Mouse (Mus musculus) forebrain, embryonic 10.5 days (tissue): Measurements from ENCODE around the gene Tnni3k. TPM values are rescaled to one million over a fixed set of nuclear protein-coding genes. Genes with fewer than 3 reads are reported as not detected.

Experiments used
- DNase-seq: peaks from one replicate; pipeline ENCODE4 v3.0.0-alpha.2; 2017; ENCODE audit warnings: low spot score; ENCODE audit errors: extremely low spot score
- H3K27ac ChIP-seq: fragments of 300-500 bp; sonication (generic); 2 replicates; pipeline ENCODE4 v1.5.1; 2016; ENCODE audit warnings: mild to moderate bottlenecking
- H3K27me3 ChIP-seq: fragments of 300-500 bp; sonication (generic); 2 replicates; pipeline ENCODE4 v1.6.1; 2016; ENCODE audit warnings: mild to moderate bottlenecking; ENCODE audit not compliant: poor library complexity, severe bottlenecking
- H3K36me3 ChIP-seq: fragments of 300-500 bp; sonication (generic); replicated peaks from 2 replicates; pipeline ENCODE4 v1.6.1; 2016; ENCODE audit warnings: mild to moderate bottlenecking, moderate library complexity
- H3K4me1 ChIP-seq: fragments of 300-500 bp; sonication (generic); 2 replicates; pipeline ENCODE4 v1.6.1; 2016
- H3K4me3 ChIP-seq: fragments of 300-500 bp; sonication (generic); 2 replicates; pipeline ENCODE4 v1.5.1; 2016; ENCODE audit warnings: mild to moderate bottlenecking, moderate library complexity
- H3K9me3 ChIP-seq: fragments of 300-500 bp; sonication (generic); 2 replicates; pipeline ENCODE4 v1.6.1; 2016; ENCODE audit warnings: mild to moderate bottlenecking, moderate library complexity
- WGBS: fragments of 180-500 bp; shearing (Covaris S2); methylation state at CpG from one replicate; pipeline ENCODE4 v1.1.7; 2016; 5-methylcytosine and 5-hydroxymethylcytosine counted together
- polyA plus RNA-seq: library from polyadenylated mRNA; unstranded; fragments of >200 nt; fragmentation: Nextera tagmentation; extraction: Ambion mirVana; gene quantifications from 2 replicates; pipeline ENCODE4 v1.2.1, GENCODE M21; 2016

Gene Tnni3k
- polyA plus RNA-seq, 1 experiment from 2014 or later = not detected

DNA sequence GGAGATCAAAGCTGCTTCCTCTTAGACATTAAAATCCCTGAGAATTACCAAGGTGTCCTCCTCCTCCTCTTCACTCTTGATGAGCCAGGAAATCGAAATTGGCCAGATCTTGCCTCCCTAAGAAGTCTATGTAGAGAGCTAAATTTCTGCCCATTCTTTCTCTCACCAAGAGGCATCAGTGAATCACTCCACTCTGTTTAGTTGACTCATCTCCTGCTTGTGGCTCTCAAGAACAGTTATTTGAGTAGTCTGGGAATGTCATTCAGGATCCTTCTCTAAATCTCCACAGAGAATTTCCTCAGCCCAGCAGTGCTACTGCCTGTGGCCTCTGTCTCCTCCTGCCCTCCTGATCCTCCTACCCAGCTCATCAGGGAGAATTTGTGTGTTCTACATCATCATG, 139.6 kb downstream of the Tnni3k start:
- no peaks in the 10 kb centered on the region for H3K27me3 ChIP-seq
- H3K27ac ChIP-seq = no peak overlapping the region
- no peak overlapping the region for H3K4me3 ChIP-seq
- H3K9me3 ChIP-seq = no peaks in the 10 kb centered on the region
- H3K4me1 ChIP-seq = no peaks in the 10 kb centered on the region
- H3K36me3 ChIP-seq = no peaks in the 10 kb centered on the region
- WGBS = 82% methylated on average over 1 of the region's 1 CpGs
- no peak for DNase-seq

DNA sequence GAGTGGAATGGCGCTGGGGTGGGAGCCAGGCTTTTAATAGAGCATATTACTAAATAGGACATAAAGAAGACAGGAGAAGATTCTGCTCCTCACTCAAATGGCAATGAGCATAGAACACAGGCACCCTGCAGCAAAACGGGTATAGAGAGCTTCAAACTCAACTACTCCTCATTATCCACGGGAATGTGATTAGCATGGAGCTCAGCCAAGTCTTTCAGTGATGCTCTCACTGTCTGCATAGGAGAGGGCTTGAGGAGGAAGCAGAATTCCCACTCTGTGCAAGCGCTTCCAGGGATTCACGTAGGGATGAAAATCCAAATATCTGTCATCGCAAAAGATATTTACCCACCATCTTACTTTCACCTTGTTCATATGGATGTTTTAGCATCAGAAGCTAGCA, 141.6 kb downstream of the Tnni3k start:
- Histone ChIP-seq H3K36me3 (no peaks in the 10 kb centered on the region), H3K27ac (no peak overlapping the region), H3K27me3 (no peaks in the 10 kb centered on the region), H3K9me3 (no peaks in the 10 kb centered on the region), H3K4me1 (no peaks in the 10 kb centered on the region), H3K4me3 (no peak overlapping the region)
- WGBS = 73% methylated on average over 6 of the region's 6 CpGs
- no peak for DNase-seq

- Histone ChIP-seq H3K4me1 (0 out of 2 replicates have a peak, but pooled peaks cover 3% of the 10 kb centered on the region), H3K4me3 (no peak overlapping the region), H3K9me3 (no peaks in the 10 kb centered on the region), H3K27ac (no peak overlapping the region), H3K36me3 (no peaks in the 10 kb centered on the region), H3K27me3 (no peaks in the 10 kb centered on the region)
- no peak for DNase-seq
- 68% methylated on average over 7 of the region's 7 CpGs for WGBS
Observed at GRCm38 (mm10) chr3:154896737-154897136, 158.5 kb downstream of the Tnni3k start.

DNA sequence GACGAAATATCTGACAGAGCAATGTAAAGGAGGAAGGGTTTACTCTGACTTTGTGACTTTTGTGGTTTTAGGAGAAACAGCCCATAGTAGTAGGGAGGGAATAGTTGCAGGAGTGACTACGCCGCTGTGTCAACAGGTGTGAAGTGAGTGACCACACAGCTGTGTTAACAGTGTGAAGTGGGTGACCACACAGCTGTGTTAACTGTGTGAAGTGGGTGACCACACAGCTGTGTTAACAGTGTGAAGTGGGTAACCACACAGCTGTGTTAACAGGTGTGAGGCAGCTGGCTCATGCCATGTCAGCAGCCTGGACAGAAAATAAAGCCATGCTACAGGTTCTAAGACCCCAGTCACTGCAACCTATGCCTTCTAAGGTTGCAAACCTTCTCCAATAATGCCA, 162.0 kb downstream of the Tnni3k start:
- no peak overlapping the region for H3K4me3 ChIP-seq
- H3K27ac ChIP-seq = no peak overlapping the region
- WGBS = 89% methylated on average over 3 of the region's 3 CpGs
- 0 out of 2 replicates have a peak, but pooled peaks cover 3% of the 10 kb centered on the region for H3K4me1 ChIP-seq
- no peaks in the 10 kb centered on the region for H3K27me3 ChIP-seq
- DNase-seq = no peak
- H3K36me3 ChIP-seq = no peaks in the 10 kb centered on the region
- no peaks in the 10 kb centered on the region for H3K9me3 ChIP-seq

- H3K27ac ChIP-seq = no peak overlapping the region
- H3K36me3 ChIP-seq = no peaks in the 10 kb centered on the region
- no peaks in the 10 kb centered on the region for H3K27me3 ChIP-seq
- no peak for DNase-seq
- no peaks in the 10 kb centered on the region for H3K9me3 ChIP-seq
- 44% methylated on average over 5 of the region's 5 CpGs for WGBS
- H3K4me1 ChIP-seq = peaks cover 9% of the 10 kb centered on the region; the same call in 1 of the 2 replicates
- H3K4me3 ChIP-seq = no peak overlapping the region
Observed at GRCm38 (mm10) chr3:154885452-154885851, 169.8 kb downstream of the Tnni3k start.

DNA sequence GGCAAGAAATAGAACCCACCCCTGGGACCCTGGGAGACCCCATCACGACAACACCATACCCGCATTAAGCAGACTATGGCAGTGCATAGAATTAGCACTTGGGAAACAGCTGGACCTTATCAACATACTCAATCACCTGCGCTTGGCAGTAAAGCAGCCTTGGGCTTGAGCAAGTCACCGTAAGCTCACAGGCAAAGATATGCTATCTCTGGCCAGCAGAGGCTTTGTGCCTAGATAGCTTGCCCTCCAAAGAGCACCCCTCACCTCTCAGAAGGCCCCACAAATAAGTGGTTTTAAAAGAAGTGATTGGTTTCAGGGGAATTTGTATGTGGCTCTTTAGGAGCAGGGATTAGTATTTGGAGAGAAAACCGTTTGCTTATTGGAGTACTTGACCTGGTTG, 170.2 kb downstream of the Tnni3k start:
- WGBS = 62% methylated on average over 5 of the region's 5 CpGs

DNA sequence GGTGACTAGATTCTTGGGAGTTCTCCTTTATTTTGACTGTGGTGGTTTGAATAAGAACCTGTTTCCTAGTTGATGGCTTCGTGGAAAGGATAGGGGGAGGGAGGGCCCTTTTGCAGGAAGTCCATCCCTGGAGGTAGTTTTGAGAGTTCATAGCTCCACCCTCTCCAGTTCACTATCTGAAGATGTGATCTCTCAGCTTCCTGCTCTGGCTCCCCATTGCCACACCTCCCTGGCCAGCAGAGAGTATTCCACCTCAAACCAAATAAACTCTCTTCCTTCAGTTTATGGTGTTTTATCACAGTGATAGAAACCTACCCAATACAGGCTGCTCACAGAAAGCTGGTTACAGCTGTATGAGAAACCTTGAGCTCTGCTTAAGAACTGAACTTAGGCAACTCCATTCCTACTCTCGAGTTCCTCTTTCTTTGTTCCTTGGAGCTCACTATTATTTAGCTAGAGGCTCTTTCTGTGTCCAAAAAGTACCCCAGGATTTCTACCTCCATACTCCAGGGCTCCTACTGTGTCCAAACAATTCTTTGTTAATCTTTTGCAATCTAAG, 173.7 kb downstream of the Tnni3k start:
- Histone ChIP-seq H3K4me1 (peaks cover 12% of the 10 kb centered on the region; the same call in 1 of the 2 replicates), H3K36me3 (no peaks in the 10 kb centered on the region), H3K27me3 (no peaks in the 10 kb centered on the region), H3K4me3 (no peak overlapping the region), H3K27ac (no peak overlapping the region), H3K9me3 (no peaks in the 10 kb centered on the region)
- WGBS = 67% methylated on average over 2 of the region's 2 CpGs
- DNase-seq = no peak

More for the DNA sequence above, 170.2 kb downstream of the Tnni3k start:
- Histone ChIP-seq H3K4me1 (peaks cover 12% of the 10 kb centered on the region; the same call in 1 of the 2 replicates), H3K4me3 (no peak overlapping the region), H3K36me3 (no peaks in the 10 kb centered on the region), H3K27ac (no peak overlapping the region), H3K27me3 (no peaks in the 10 kb centered on the region), H3K9me3 (no peaks in the 10 kb centered on the region)
- DNase-seq = no peak

- 67% methylated on average over 4 of the region's 4 CpGs for WGBS
- H3K9me3 ChIP-seq = no peaks in the 10 kb centered on the region
- no peak for DNase-seq
- H3K4me3 ChIP-seq = no peak overlapping the region
- peaks cover 10% of the 10 kb centered on the region; the same call in 1 of the 2 replicates for H3K4me1 ChIP-seq
- H3K27me3 ChIP-seq = no peaks in the 10 kb centered on the region
- H3K27ac ChIP-seq = no peak overlapping the region
- H3K36me3 ChIP-seq = no peaks in the 10 kb centered on the region
Observed at GRCm38 (mm10) chr3:154880536-154880939, 174.7 kb downstream of the Tnni3k start.

DNA sequence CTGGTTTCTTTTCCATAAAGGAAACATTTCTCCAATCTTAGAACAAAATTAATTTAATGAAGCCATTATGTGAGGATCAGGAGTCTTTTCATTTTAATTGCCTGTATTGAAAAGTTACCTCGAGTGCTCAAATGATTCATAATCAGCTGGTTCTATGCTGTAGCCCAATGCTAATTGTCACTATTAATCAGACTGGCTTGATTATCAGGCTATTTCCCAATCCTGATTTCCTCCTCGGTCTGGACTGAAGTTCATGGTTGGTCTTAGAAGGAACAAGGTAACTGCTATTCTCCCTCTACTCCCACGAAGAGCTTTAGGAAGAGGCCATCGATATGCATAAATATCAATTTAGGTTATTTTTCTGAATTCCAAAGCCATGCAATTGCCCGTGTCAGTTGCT, 175.1 kb downstream of the Tnni3k start:
- 89% methylated on average over 5 of the region's 5 CpGs for WGBS
- Histone ChIP-seq H3K27me3 (no peaks in the 10 kb centered on the region), H3K9me3 (no peaks in the 10 kb centered on the region), H3K27ac (no peak overlapping the region), H3K4me3 (no peak overlapping the region), H3K4me1 (peaks cover 7% of the 10 kb centered on the region; the same call in 1 of the 2 replicates), H3K36me3 (no peaks in the 10 kb centered on the region)
- DNase-seq = no peak

- Histone ChIP-seq H3K4me3 (no peak overlapping the region), H3K9me3 (no peaks in the 10 kb centered on the region), H3K27me3 (no peaks in the 10 kb centered on the region), H3K27ac (no peak overlapping the region), H3K4me1 (peaks cover 7% of the 10 kb centered on the region; the same call in 1 of the 2 replicates), H3K36me3 (no peaks in the 10 kb centered on the region)
- 68% methylated on average over 2 of the region's 2 CpGs for WGBS
- no peak for DNase-seq
Observed at GRCm38 (mm10) chr3:154879515-154879914, 175.7 kb downstream of the Tnni3k start.

GRCm38 (mm10) chr3:154879080-154879479, 176.1 kb downstream of the Tnni3k start:
- no peak for DNase-seq
- H3K4me1 ChIP-seq = peaks cover 7% of the 10 kb centered on the region; the same call in 1 of the 2 replicates
- no peak overlapping the region for H3K27ac ChIP-seq
- no peak overlapping the region for H3K4me3 ChIP-seq
- no peaks in the 10 kb centered on the region for H3K27me3 ChIP-seq
- no peaks in the 10 kb centered on the region for H3K36me3 ChIP-seq
- 95% methylated on average over 1 of the region's 1 CpGs for WGBS
- no peaks in the 10 kb centered on the region for H3K9me3 ChIP-seq

- no peak for DNase-seq
- no peak overlapping the region for H3K4me3 ChIP-seq
- WGBS = 93% methylated on average over 4 of the region's 4 CpGs
Observed at GRCm38 (mm10) chr3:154868807-154869206, 186.4 kb downstream of the Tnni3k start.

DNA sequence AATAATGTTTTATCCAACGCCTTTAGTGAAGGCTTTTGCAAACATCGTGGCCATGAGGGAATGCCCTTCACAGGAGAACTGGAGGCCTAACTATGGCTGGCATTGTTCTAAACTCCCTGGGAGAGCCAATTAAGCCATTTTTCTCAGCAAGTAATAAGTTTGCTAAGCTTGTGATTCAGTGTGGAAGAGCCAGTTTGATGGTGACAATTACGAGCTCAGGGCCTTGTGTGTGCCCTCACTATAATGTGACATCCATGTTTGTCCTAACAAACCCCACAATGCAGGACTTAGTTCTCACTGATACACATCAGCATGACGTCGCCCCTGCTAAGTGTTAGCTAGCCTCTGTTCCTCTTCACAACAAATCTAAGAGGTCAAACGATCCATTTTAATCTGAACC, 193.3 kb downstream of the Tnni3k start:
- 60% methylated on average over 6 of the region's 6 CpGs for WGBS
- no peaks in the 10 kb centered on the region for H3K27me3 ChIP-seq
- no peaks in the 10 kb centered on the region for H3K9me3 ChIP-seq
- no peaks in the 10 kb centered on the region for H3K36me3 ChIP-seq
- no peak overlapping the region for H3K27ac ChIP-seq
- no peak overlapping the region for H3K4me3 ChIP-seq
- DNase-seq = no peak
- H3K4me1 ChIP-seq = peaks cover 9% of the 10 kb centered on the region; the same call in 1 of the 2 replicates

More at GRCm38 (mm10) chr3:154868807-154869206, 186.4 kb downstream of the Tnni3k start:
- H3K36me3 ChIP-seq = no peaks in the 10 kb centered on the region
- H3K27ac ChIP-seq = no peak overlapping the region
- H3K4me1 ChIP-seq = no peaks in the 10 kb centered on the region
- no peaks in the 10 kb centered on the region for H3K27me3 ChIP-seq
- no peaks in the 10 kb centered on the region for H3K9me3 ChIP-seq
